Mouse (Mus musculus): Measurements from ENCODE around the gene Ifnlr1.

The Ifnlr1 gene

GRCm38 (mm10) chr4:135743520-135743919, 57.4 kb downstream of the Ifnlr1 start:
- 51% methylated on average over 6 of the region's 6 CpGs for WGBS

DNA sequence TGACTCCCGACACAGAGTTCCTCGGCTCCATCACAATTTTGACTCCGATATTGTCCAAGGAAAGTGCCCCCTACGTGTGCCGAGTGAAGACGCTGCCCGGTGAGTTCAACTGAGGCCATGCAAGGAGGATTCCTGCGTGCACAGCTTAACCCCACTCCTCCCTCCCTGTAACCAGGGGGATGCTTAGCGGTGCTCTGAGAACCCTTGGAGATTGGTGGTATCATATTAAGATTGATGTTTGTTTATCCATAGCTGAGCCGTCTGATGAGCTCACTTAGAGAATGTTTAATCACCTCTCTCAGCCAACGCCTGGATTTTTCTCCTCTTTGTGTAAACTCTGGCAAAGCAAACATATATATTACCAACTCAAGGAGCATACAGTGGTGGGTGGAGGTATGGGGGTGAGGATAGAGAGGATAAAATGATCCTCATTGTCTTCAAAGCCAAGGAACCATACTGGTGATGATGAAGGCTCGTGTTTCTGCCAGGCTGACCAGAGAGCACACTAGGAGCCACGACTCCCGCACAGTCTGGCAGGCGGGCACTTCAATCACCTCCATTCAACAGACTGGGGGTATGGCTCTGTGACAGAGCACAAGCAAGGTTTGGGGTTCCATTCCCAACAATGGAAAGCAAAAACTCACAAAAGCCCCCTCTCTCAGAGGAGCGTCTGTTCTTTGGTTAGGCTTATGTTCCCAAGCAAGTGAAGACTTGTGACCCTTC, 58.8 kb downstream of the Ifnlr1 start:
- WGBS: 59% methylated on average over 16 of the region's 16 CpGs

GRCm38 (mm10) chr4:135745613-135746012, 59.5 kb downstream of the Ifnlr1 start:
- WGBS: 80% methylated on average over 10 of the region's 10 CpGs

DNA sequence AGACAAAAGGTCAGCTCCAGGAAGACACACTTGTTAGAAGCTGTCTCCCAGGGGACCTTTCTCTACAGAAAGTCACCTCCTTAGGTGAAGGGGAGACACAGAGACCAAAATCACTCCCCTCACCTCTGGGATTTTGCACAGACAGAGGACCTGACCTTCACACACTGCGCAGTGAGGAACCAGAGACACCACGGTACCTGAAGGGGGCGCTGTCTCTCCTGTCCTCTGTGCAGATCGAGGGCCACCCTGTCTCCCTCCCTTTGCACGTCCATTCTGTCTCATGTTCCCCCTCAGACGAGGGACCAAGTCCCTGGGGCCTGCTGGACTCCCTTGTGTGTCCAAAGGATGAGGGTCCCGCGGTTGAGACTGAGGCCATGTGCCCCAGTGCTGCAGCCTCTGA, 64.8 kb downstream of the Ifnlr1 start:
- WGBS: 83% methylated on average over 8 of the region's 8 CpGs

GRCm38 (mm10) chr4:135752106-135752778, 66.2 kb downstream of the Ifnlr1 start:
- WGBS: 73% methylated on average over 7 of the region's 7 CpGs

GRCm38 (mm10) chr4:135752779-135753164, 66.7 kb downstream of the Ifnlr1 start:
- WGBS: 92% methylated on average over 8 of the region's 8 CpGs

Data from cerebral cortex, adult 2 months (tissue).